Mouse (Mus musculus): ENCODE measurements around the gene Sppl2b.

GRCm38 (mm10) chr10:80917336-80917778, 62.3 kb downstream of the Sppl2b start:
- no peak for TF ChIP-seq EP300 (optimal IDR thresholded peaks at IDR 0.05)
- no peak for TF ChIP-seq CTCF (IDR thresholded peaks at IDR 0.05; ENCODE audit: low read depth)

Data from stomach, postnatal 0 days (tissue).